In the genomic region with DNA sequence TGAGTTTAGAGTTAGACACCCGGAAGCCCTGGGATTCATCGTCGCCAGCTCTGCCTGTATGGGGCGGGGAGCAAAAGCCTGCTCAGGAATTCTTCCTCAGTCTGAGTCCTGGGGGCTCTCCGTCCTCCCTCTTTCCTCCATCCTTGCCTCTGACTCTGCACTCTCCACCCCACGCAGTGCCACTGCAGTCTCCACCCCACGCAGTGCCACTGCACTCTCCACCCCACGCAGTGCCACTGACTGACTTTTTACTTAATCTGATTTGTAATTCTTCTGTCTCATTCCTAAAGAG, we compare ENCODE assay signal across 9 mouse cellular contexts. TPM values are rescaled to one million over a fixed set of nuclear protein-coding genes. Genes with fewer than 3 reads are reported as not detected.
DNase-seq lines count a peak whose midpoint lies in the region; ATAC-seq and TF ChIP-seq lines count a peak whose summit lies in the region.
"Had no signal": no experiment of that assay in that cellular context is flagged by ENCODE, and none has a peak within 500 bp of the region (broad histone marks: within the 10 kb centered on the region; RNA-seq: fewer than 3 reads in every experiment).

No protein-coding gene starts in this region.

- no peak for ATAC-seq in kidney, postnatal 0 days (replicated peaks; ENCODE audit: low FRiP score, low read depth)
- ATAC-seq in embryonic facial prominence, embryonic 15.5 days (ENCODE audit: insufficient number of reproducible peaks, low FRiP score, low TSS enrichment, low read depth), result peak; percentile 72
- ATAC-seq in intestine, embryonic 15.5 days, result peak; percentile 62
- ATAC-seq in neural tube, embryonic 12.5 days (ENCODE audit: low FRiP score, low read depth), result no peak

- no peak for DNase-seq in kidney, postnatal 0 days (ENCODE audit: low spot score)
- DNase-seq in kidney, adult 9 months, result no peak
- no peak for DNase-seq in thymus, postnatal 25 days
- no peak for DNase-seq in left cerebral cortex, adult 9 months (ENCODE audit: low spot score in 2 of 2)
- no peak for DNase-seq in layer of hippocampus, adult 8-10 months (ENCODE audit: low spot score in 2 of 2)

- H3K4me2 ChIP-seq in kidney, postnatal 0 days (ENCODE audit: low read length), result peak overlapping the region; percentile 54
- peak overlapping the region; percentile 57 for H3K4me2 ChIP-seq in embryonic facial prominence, embryonic 15.5 days (replicated peaks)
- peak overlapping the region; percentile 66 for H3K4me2 ChIP-seq in intestine, embryonic 15.5 days (replicated peaks)
- peak overlapping the region; percentile 51 for H3K4me2 ChIP-seq in neural tube, embryonic 12.5 days (replicated peaks)

- H3K27ac ChIP-seq in kidney, postnatal 0 days, result 0 out of 2 replicates have a peak overlapping the region, but pooled peaks have one; percentile 8
- H3K27ac ChIP-seq in embryonic facial prominence, embryonic 15.5 days (replicated peaks), result peak overlapping the region; percentile 68
- peak overlapping the region; percentile 7; the same call in 1 of the 2 replicates for H3K27ac ChIP-seq in intestine, embryonic 15.5 days
- H3K27ac ChIP-seq in neural tube, embryonic 12.5 days, result 0 out of 2 replicates have a peak overlapping the region, but pooled peaks have one; percentile 15

- H3K4me3 ChIP-seq in kidney, postnatal 0 days (replicated peaks; ENCODE audit: low read depth, low read length), result peak overlapping the region; percentile 21
- peak overlapping the region; percentile 27 for H3K4me3 ChIP-seq in embryonic facial prominence, embryonic 15.5 days (replicated peaks)
- peak overlapping the region; percentile 20 for H3K4me3 ChIP-seq in intestine, embryonic 15.5 days (replicated peaks)
- H3K4me3 ChIP-seq in neural tube, embryonic 12.5 days, result 0 out of 2 replicates have a peak overlapping the region, but pooled peaks have one; percentile 11

- no peak for TF ChIP-seq CTCF in kidney, postnatal 0 days (IDR thresholded peaks at IDR 0.05; ENCODE audit: low read depth)

- H3K27me3 ChIP-seq in kidney, postnatal 0 days (ENCODE audit: insufficient read depth, low read length), result no peaks in the 10 kb centered on the region
- H3K27me3 ChIP-seq in embryonic facial prominence, embryonic 15.5 days, result no peaks in the 10 kb centered on the region
- H3K27me3 ChIP-seq in intestine, embryonic 15.5 days (replicated peaks), result no peaks in the 10 kb centered on the region
- H3K27me3 ChIP-seq in neural tube, embryonic 12.5 days (replicated peaks), result no peaks in the 10 kb centered on the region

- H3K4me1 ChIP-seq in kidney, postnatal 0 days (replicated peaks; ENCODE audit: insufficient read depth, low read length), result no peaks in the 10 kb centered on the region
- H3K4me1 ChIP-seq in embryonic facial prominence, embryonic 15.5 days, result peaks cover 13% of the 10 kb centered on the region
- H3K4me1 ChIP-seq in intestine, embryonic 15.5 days (replicated peaks), result 0 out of 2 replicates have a peak, but pooled peaks cover 6% of the 10 kb centered on the region
- H3K4me1 ChIP-seq in neural tube, embryonic 12.5 days, result peaks cover 12% of the 10 kb centered on the region

- H3K9ac ChIP-seq in kidney, postnatal 0 days (ENCODE audit: low read depth, low read length), result peak overlapping the region; percentile 46; the same call in 1 of the 2 replicates
- peak overlapping the region; percentile 21; the same call in 1 of the 2 replicates for H3K9ac ChIP-seq in embryonic facial prominence, embryonic 15.5 days
- peak overlapping the region; percentile 8; the same call in 1 of the 2 replicates for H3K9ac ChIP-seq in intestine, embryonic 15.5 days
- no peak overlapping the region for H3K9ac ChIP-seq in neural tube, embryonic 12.5 days

- H3K9me3 ChIP-seq in kidney, postnatal 0 days (replicated peaks; ENCODE audit: low read length), result no peaks in the 10 kb centered on the region
- H3K9me3 ChIP-seq in embryonic facial prominence, embryonic 15.5 days (replicated peaks), result no peaks in the 10 kb centered on the region
- no peaks in the 10 kb centered on the region for H3K9me3 ChIP-seq in intestine, embryonic 15.5 days
- H3K9me3 ChIP-seq in neural tube, embryonic 12.5 days, result no peaks in the 10 kb centered on the region

- no peaks in the 10 kb centered on the region for H3K36me3 ChIP-seq in kidney, postnatal 0 days (ENCODE audit: insufficient read depth, low read length)
- H3K36me3 ChIP-seq in embryonic facial prominence, embryonic 15.5 days, result no peaks in the 10 kb centered on the region
- no peaks in the 10 kb centered on the region for H3K36me3 ChIP-seq in intestine, embryonic 15.5 days
- H3K36me3 ChIP-seq in neural tube, embryonic 12.5 days, result no peaks in the 10 kb centered on the region

- WGBS in kidney, postnatal 0 days, result 4% methylated on average over 8 of the region's 8 CpGs
- WGBS in embryonic facial prominence, embryonic 15.5 days, result 3% methylated on average over 8 of the region's 8 CpGs
- 4% methylated on average over 8 of the region's 8 CpGs for WGBS in intestine, embryonic 15.5 days
- 3% methylated on average over 8 of the region's 8 CpGs for WGBS in neural tube, embryonic 12.5 days

RNA-seq across cellular contexts. Expression of a gene that starts 6.9 kb away (rescaled TPM):
- not detected in 2 replicates for polyA plus RNA-seq in kidney, postnatal 0 days (2015; fragmentation: Nextera tagmentation; extraction: Ambion mirVana)
- polyA plus RNA-seq in embryonic facial prominence, embryonic 15.5 days (2015; fragmentation: Nextera tagmentation; extraction: Ambion mirVana), result not detected in 2 replicates
- not detected in 2 replicates for polyA plus RNA-seq in intestine, embryonic 15.5 days (2015; fragmentation: Nextera tagmentation; extraction: Ambion mirVana)
- not detected in 2 replicates for polyA plus RNA-seq in neural tube, embryonic 12.5 days (2016; fragmentation: Nextera tagmentation; extraction: Ambion mirVana)
- total RNA-seq in layer of hippocampus, adult 8-10 months (2022), result under 1 TPM in 1 of 4 experiments, not detected in 3; 0.25 TPM
- polyA plus RNA-seq: liver, embryonic 16.5 days had no signal

Comparison
In these comparisons a context has a peak if more than half of its experiments do, and no peak if none do; other contexts are left out.
1. ATAC-seq: peak in embryonic facial prominence, embryonic 15.5 days (single experiment) and intestine, embryonic 15.5 days (single experiment); none in kidney, postnatal 0 days (single experiment) and neural tube, embryonic 12.5 days (single experiment).
2. H3K27ac ChIP-seq: peak in every context shown above with its lines; median percentile 68 in embryonic facial prominence, embryonic 15.5 days; 15 in neural tube, embryonic 12.5 days; 8 in kidney, postnatal 0 days; 7 in intestine, embryonic 15.5 days.
3. Peak in every context shown above with its lines, with median percentiles within 50 percentile points of each other: H3K4me2 ChIP-seq and H3K4me3 ChIP-seq.